Comparison of ENCODE assay signal across 33 mouse cellular contexts in genomic region chr5:81088667-81089066, GRCm38 (mm10).
"Had no signal": no experiment of that assay in that cellular context is flagged by ENCODE, and none has a peak within 500 bp of the region (broad histone marks: within the 10 kb centered on the region; RNA-seq: fewer than 3 reads in every experiment).

No protein-coding gene starts in this region.

- DNase-seq: heart, postnatal 10 days; heart, postnatal 14 days; heart, postnatal 36 days; heart, postnatal 4 days; kidney, adult 11 months; kidney, adult 18-20 months; kidney, adult 2 months; kidney, adult 8-10 months; kidney, postnatal 10 days; kidney, postnatal 14 days; kidney, postnatal 25 days; kidney, postnatal 36 days; kidney, postnatal 4 days; layer of hippocampus, adult 9-11 months; layer of hippocampus, postnatal 36 days had no signal

- H3K27ac ChIP-seq: heart, embryonic 13.5 days; heart, embryonic 15.5 days; hindbrain, embryonic 10.5 days; hindbrain, embryonic 12.5 days; hindbrain, embryonic 13.5 days; hindbrain, embryonic 14.5 days; hindbrain, embryonic 15.5 days; hindbrain, postnatal 0 days; intestine, embryonic 15.5 days; kidney, embryonic 15.5 days; kidney, postnatal 0 days; layer of hippocampus, adult 2 months; left cerebral cortex, adult 2 months had no signal

- H3K4me1 ChIP-seq: heart, embryonic 12.5 days; heart, embryonic 13.5 days; heart, embryonic 15.5 days; hindbrain, embryonic 10.5 days; hindbrain, embryonic 12.5 days; hindbrain, embryonic 13.5 days; intestine, embryonic 15.5 days; kidney, embryonic 15.5 days had no signal

- H3K4me3 ChIP-seq: heart, embryonic 12.5 days; heart, embryonic 13.5 days; heart, embryonic 15.5 days; hindbrain, embryonic 10.5 days; hindbrain, embryonic 12.5 days; hindbrain, embryonic 13.5 days; hindbrain, embryonic 15.5 days; intestine, embryonic 15.5 days; kidney, embryonic 15.5 days; layer of hippocampus, adult 2 months; left cerebral cortex, adult 2 months had no signal

- ATAC-seq: hindbrain, embryonic 16.5 days; hindbrain, postnatal 0 days; inflammation-experienced regulatory T-cells, adult 6 months; intestine, embryonic 15.5 days; intestine, embryonic 16.5 days; intestine, postnatal 0 days had no signal
